Mouse (Mus musculus): ENCODE results near the gene Fer. TPM values are rescaled to one million over a fixed set of nuclear protein-coding genes. Genes with fewer than 3 reads are reported as not detected.

Gene Fer
- polyA plus RNA-seq (2012; rRNA removed) = 2.1 and 2.7 TPM in 2 replicates

- H3K4me1 ChIP-seq (ENCODE audit: control insufficient read depth, insufficient read depth, low read length) = 0 out of 2 replicates have a peak, but pooled peaks cover 2% of the 10 kb centered on the region
- WGBS = 3% methylated on average over 41 of the region's 41 CpGs
- H3K27me3 ChIP-seq (replicated peaks; ENCODE audit: control insufficient read depth, insufficient read depth, low read length) = no peaks in the 10 kb centered on the region
- peak within 1 kb of the TSS; percentile 99 for H3K4me3 ChIP-seq (ENCODE audit: insufficient read depth, low read depth, low read length)
- H3K27ac ChIP-seq (ENCODE audit: insufficient read depth, low read depth, low read length) = peak within 1 kb of the TSS; percentile 86
- no peak for DNase-seq
- no peaks in the 10 kb centered on the region for H3K36me3 ChIP-seq (ENCODE audit: control insufficient read depth, insufficient read depth, low read length)
- TF ChIP-seq POLR2A (IDR thresholded peaks at IDR 0.05; ENCODE audit: low read depth, low read length) = no peak
- TF ChIP-seq CTCF (conservative IDR thresholded peaks at IDR 0.05; ENCODE audit: insufficient read depth, insufficient read length, low read depth, low read length) = no peak
These were observed at the start of gene Fer for GRCm38 (mm10) chr17:63863012-63863630. Gene Fer (plus strand): TSS chr17:63863062.

- H3K36me3 ChIP-seq (ENCODE audit: control insufficient read depth, insufficient read depth, low read length) = no peaks in the 10 kb centered on the region
- WGBS = 87% methylated on average over 6 of the region's 6 CpGs
- H3K27ac ChIP-seq (ENCODE audit: insufficient read depth, low read depth, low read length) = no peak overlapping the region
- no peaks in the 10 kb centered on the region for H3K27me3 ChIP-seq (replicated peaks; ENCODE audit: control insufficient read depth, insufficient read depth, low read length)
- TF ChIP-seq CTCF (conservative IDR thresholded peaks at IDR 0.05; ENCODE audit: insufficient read depth, insufficient read length, low read depth, low read length) (no peak), POLR2A (IDR thresholded peaks at IDR 0.05; ENCODE audit: low read depth, low read length) (no peak)
- no peak overlapping the region for H3K4me3 ChIP-seq (ENCODE audit: insufficient read depth, low read depth, low read length)
- DNase-seq = no peak
- H3K4me1 ChIP-seq (ENCODE audit: control insufficient read depth, insufficient read depth, low read length) = no peaks in the 10 kb centered on the region
These were observed 49.3 kb upstream of the Fer start for GRCm38 (mm10) chr17:63813552-63813951.

- WGBS = 91% methylated on average over 10 of the region's 10 CpGs
- DNase-seq = no peak
- H3K27ac ChIP-seq (ENCODE audit: insufficient read depth, low read depth, low read length) = no peak overlapping the region
- no peak for TF ChIP-seq POLR2A (IDR thresholded peaks at IDR 0.05; ENCODE audit: low read depth, low read length)
- TF ChIP-seq CTCF (conservative IDR thresholded peaks at IDR 0.05; ENCODE audit: insufficient read depth, insufficient read length, low read depth, low read length) = no peak
- H3K36me3 ChIP-seq (ENCODE audit: control insufficient read depth, insufficient read depth, low read length) = no peaks in the 10 kb centered on the region
- no peaks in the 10 kb centered on the region for H3K27me3 ChIP-seq (replicated peaks; ENCODE audit: control insufficient read depth, insufficient read depth, low read length)
- no peaks in the 10 kb centered on the region for H3K4me1 ChIP-seq (ENCODE audit: control insufficient read depth, insufficient read depth, low read length)
- no peak overlapping the region for H3K4me3 ChIP-seq (ENCODE audit: insufficient read depth, low read depth, low read length)
These were observed 44.3 kb upstream of the Fer start for GRCm38 (mm10) chr17:63818444-63819027.

GRCm38 (mm10) chr17:63824141-63824540, 38.7 kb upstream of the Fer start:
- no peak for DNase-seq
- Histone ChIP-seq H3K27me3 (replicated peaks; ENCODE audit: control insufficient read depth, insufficient read depth, low read length) (no peaks in the 10 kb centered on the region), H3K4me3 (ENCODE audit: insufficient read depth, low read depth, low read length) (no peak overlapping the region), H3K4me1 (ENCODE audit: control insufficient read depth, insufficient read depth, low read length) (no peaks in the 10 kb centered on the region), H3K27ac (ENCODE audit: insufficient read depth, low read depth, low read length) (no peak overlapping the region), H3K36me3 (ENCODE audit: control insufficient read depth, insufficient read depth, low read length) (no peaks in the 10 kb centered on the region)
- 93% methylated on average over 4 of the region's 4 CpGs for WGBS
- TF ChIP-seq POLR2A (IDR thresholded peaks at IDR 0.05; ENCODE audit: low read depth, low read length) (no peak), CTCF (conservative IDR thresholded peaks at IDR 0.05; ENCODE audit: insufficient read depth, insufficient read length, low read depth, low read length) (no peak)

GRCm38 (mm10) chr17:63826196-63826595, 36.7 kb upstream of the Fer start:
- DNase-seq = no peak
- no peaks in the 10 kb centered on the region for H3K4me1 ChIP-seq (ENCODE audit: control insufficient read depth, insufficient read depth, low read length)
- no peaks in the 10 kb centered on the region for H3K27me3 ChIP-seq (replicated peaks; ENCODE audit: control insufficient read depth, insufficient read depth, low read length)
- H3K4me3 ChIP-seq (ENCODE audit: insufficient read depth, low read depth, low read length) = no peak overlapping the region
- WGBS = 90% methylated on average over 8 of the region's 8 CpGs
- TF ChIP-seq POLR2A (IDR thresholded peaks at IDR 0.05; ENCODE audit: low read depth, low read length) (no peak), CTCF (conservative IDR thresholded peaks at IDR 0.05; ENCODE audit: insufficient read depth, insufficient read length, low read depth, low read length) (no peak)
- H3K27ac ChIP-seq (ENCODE audit: insufficient read depth, low read depth, low read length) = no peak overlapping the region
- no peaks in the 10 kb centered on the region for H3K36me3 ChIP-seq (ENCODE audit: control insufficient read depth, insufficient read depth, low read length)

GRCm38 (mm10) chr17:63826767-63827166, 36.1 kb upstream of the Fer start:
- Histone ChIP-seq H3K27ac (ENCODE audit: insufficient read depth, low read depth, low read length) (no peak overlapping the region), H3K4me3 (ENCODE audit: insufficient read depth, low read depth, low read length) (no peak overlapping the region), H3K36me3 (ENCODE audit: control insufficient read depth, insufficient read depth, low read length) (no peaks in the 10 kb centered on the region), H3K4me1 (ENCODE audit: control insufficient read depth, insufficient read depth, low read length) (no peaks in the 10 kb centered on the region), H3K27me3 (replicated peaks; ENCODE audit: control insufficient read depth, insufficient read depth, low read length) (no peaks in the 10 kb centered on the region)
- DNase-seq = no peak
- WGBS = 75% methylated on average over 7 of the region's 7 CpGs
- TF ChIP-seq CTCF (conservative IDR thresholded peaks at IDR 0.05; ENCODE audit: insufficient read depth, insufficient read length, low read depth, low read length) (no peak), POLR2A (IDR thresholded peaks at IDR 0.05; ENCODE audit: low read depth, low read length) (no peak)

GRCm38 (mm10) chr17:63828561-63829332, 34.1 kb upstream of the Fer start:
- TF ChIP-seq POLR2A (IDR thresholded peaks at IDR 0.05; ENCODE audit: low read depth, low read length) = no peak
- TF ChIP-seq CTCF (conservative IDR thresholded peaks at IDR 0.05; ENCODE audit: insufficient read depth, insufficient read length, low read depth, low read length) = no peak
- H3K27ac ChIP-seq (ENCODE audit: insufficient read depth, low read depth, low read length) = no peak overlapping the region
- no peaks in the 10 kb centered on the region for H3K4me1 ChIP-seq (ENCODE audit: control insufficient read depth, insufficient read depth, low read length)
- no peaks in the 10 kb centered on the region for H3K27me3 ChIP-seq (replicated peaks; ENCODE audit: control insufficient read depth, insufficient read depth, low read length)
- H3K36me3 ChIP-seq (ENCODE audit: control insufficient read depth, insufficient read depth, low read length) = no peaks in the 10 kb centered on the region
- no peak overlapping the region for H3K4me3 ChIP-seq (ENCODE audit: insufficient read depth, low read depth, low read length)
- no peak for DNase-seq
- WGBS = 51% methylated on average over 5 of the region's 5 CpGs

Data from kidney, adult 2 months (tissue).